Mouse (Mus musculus): Measurements from ENCODE around the gene Rnf207. TPM values are rescaled to one million over a fixed set of nuclear protein-coding genes. Genes with fewer than 3 reads are reported as not detected.

Gene Rnf207
- not detected in 2 replicates for polyA plus RNA-seq (2012; ENCODE audit: insufficient read depth, insufficient read length, low replicate concordance, missing spikeins)

DNA sequence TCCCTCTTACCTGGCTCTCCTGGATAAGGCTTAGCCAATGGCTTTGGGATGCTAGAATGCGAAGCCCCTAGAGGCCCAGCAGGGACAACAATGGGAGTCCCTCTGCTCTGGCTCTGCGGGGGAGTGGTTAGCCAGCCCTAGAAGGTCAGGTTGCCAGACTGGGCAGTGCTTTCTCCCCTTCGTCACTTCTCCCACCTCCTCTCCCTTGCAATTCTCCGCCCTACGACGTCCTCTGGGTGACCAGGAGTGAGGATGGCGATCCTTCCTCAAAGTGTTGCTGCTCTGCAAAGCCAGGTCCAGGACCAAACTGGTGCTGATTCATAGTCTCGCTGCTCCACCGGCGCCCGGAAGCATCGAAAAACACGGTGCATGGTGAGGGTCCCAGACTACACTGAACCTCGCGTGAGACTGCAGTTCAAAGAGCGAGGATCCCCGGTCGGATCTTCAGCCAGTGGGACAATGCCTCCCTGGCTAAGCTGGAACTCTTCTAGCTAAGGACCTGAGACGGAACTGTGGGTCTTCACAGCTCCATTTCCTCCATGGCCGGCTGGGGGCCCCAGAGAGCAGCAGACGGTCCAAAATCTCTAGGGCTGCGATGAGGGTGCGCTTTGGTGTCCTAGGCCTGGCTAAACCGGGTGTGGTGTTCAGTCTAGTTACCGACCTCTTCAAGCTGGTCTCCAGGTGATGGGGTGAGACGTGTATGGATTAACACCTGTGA lies at the start of gene Rnf207:
Gene Rnf207, minus strand, starts transcription at position 477 of the 718 bp plus-strand sequence.
- WGBS: 9% methylated on average over 26 of the region's 26 CpGs
- no peak within 1 kb of the TSS for H3K27ac ChIP-seq (ENCODE audit: insufficient read depth, low read depth, low read length)
- TF ChIP-seq CTCF (IDR thresholded peaks at IDR 0.05; ENCODE audit: insufficient read depth, low read depth, low read length): peak; percentile 64
- TF ChIP-seq POLR2A (IDR thresholded peaks at IDR 0.05; ENCODE audit: insufficient read depth, low read depth, low read length): no peak
- no peak within 1 kb of the TSS for H3K4me3 ChIP-seq (ENCODE audit: insufficient read depth, low read depth, low read length)
- peaks cover 14% of the 10 kb centered on the region for H3K4me1 ChIP-seq (ENCODE audit: control insufficient read depth, insufficient read depth, low read length)

GRCm38 (mm10) chr4:152365228-152365627 lies 46.4 kb upstream of the Rnf207 start:
- H3K4me3 ChIP-seq (ENCODE audit: insufficient read depth, low read depth, low read length): no peak overlapping the region
- H3K4me1 ChIP-seq (ENCODE audit: control insufficient read depth, insufficient read depth, low read length): peaks cover 39% of the 10 kb centered on the region
- TF ChIP-seq POLR2A (IDR thresholded peaks at IDR 0.05; ENCODE audit: insufficient read depth, low read depth, low read length): no peak
- TF ChIP-seq CTCF (IDR thresholded peaks at IDR 0.05; ENCODE audit: insufficient read depth, low read depth, low read length): no peak
- 26% methylated on average over 7 of the region's 7 CpGs for WGBS
- peak overlapping the region; percentile 47; the same call in 1 of the 2 replicates for H3K27ac ChIP-seq (ENCODE audit: insufficient read depth, low read depth, low read length)

GRCm38 (mm10) chr4:152362180-152362579 lies 43.4 kb upstream of the Rnf207 start:
- peaks cover 51% of the 10 kb centered on the region for H3K4me1 ChIP-seq (ENCODE audit: control insufficient read depth, insufficient read depth, low read length)
- TF ChIP-seq CTCF (IDR thresholded peaks at IDR 0.05; ENCODE audit: insufficient read depth, low read depth, low read length) (no peak), POLR2A (IDR thresholded peaks at IDR 0.05; ENCODE audit: insufficient read depth, low read depth, low read length) (no peak)
- no peak overlapping the region for H3K27ac ChIP-seq (ENCODE audit: insufficient read depth, low read depth, low read length)
- 78% methylated on average over 9 of the region's 9 CpGs for WGBS
- H3K4me3 ChIP-seq (ENCODE audit: insufficient read depth, low read depth, low read length): no peak overlapping the region

GRCm38 (mm10) chr4:152360855-152361254 lies 42.1 kb upstream of the Rnf207 start:
- H3K4me1 ChIP-seq (ENCODE audit: control insufficient read depth, insufficient read depth, low read length): peaks cover 47% of the 10 kb centered on the region
- 18% methylated on average over 24 of the region's 24 CpGs for WGBS
- H3K27ac ChIP-seq (ENCODE audit: insufficient read depth, low read depth, low read length): no peak overlapping the region
- H3K4me3 ChIP-seq (ENCODE audit: insufficient read depth, low read depth, low read length): no peak overlapping the region
- TF ChIP-seq CTCF (IDR thresholded peaks at IDR 0.05; ENCODE audit: insufficient read depth, low read depth, low read length) (no peak), POLR2A (IDR thresholded peaks at IDR 0.05; ENCODE audit: insufficient read depth, low read depth, low read length) (no peak)

DNA sequence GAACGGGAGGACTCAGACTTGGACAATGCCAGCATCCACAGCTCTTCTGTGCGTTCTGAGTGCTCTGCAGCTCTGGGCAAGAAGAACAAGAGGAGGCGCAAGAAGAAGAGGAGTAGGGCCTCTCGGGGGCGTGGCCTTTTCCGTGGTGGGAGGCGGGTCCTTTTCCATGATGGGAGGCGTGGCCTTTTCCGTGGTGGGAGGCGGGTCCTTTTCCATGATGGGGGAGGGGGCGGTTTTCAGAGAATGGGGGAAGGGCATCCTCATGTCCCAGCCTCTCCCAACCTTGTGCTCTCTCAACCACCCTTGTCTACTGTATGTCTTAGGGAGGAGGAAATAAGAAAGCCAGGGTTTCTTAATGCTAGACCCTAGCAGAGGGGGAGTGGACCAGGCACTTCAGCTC lies 40.9 kb upstream of the Rnf207 start:
- H3K4me1 ChIP-seq (ENCODE audit: control insufficient read depth, insufficient read depth, low read length): peaks cover 43% of the 10 kb centered on the region
- H3K4me3 ChIP-seq (ENCODE audit: insufficient read depth, low read depth, low read length): no peak overlapping the region
- no peak overlapping the region for H3K27ac ChIP-seq (ENCODE audit: insufficient read depth, low read depth, low read length)
- no peak for TF ChIP-seq POLR2A (IDR thresholded peaks at IDR 0.05; ENCODE audit: insufficient read depth, low read depth, low read length)
- no peak for TF ChIP-seq CTCF (IDR thresholded peaks at IDR 0.05; ENCODE audit: insufficient read depth, low read depth, low read length)
- WGBS: 22% methylated on average over 11 of the region's 11 CpGs

GRCm38 (mm10) chr4:152355672-152356071 lies 36.9 kb upstream of the Rnf207 start:
- Histone ChIP-seq H3K27ac (ENCODE audit: insufficient read depth, low read depth, low read length) (no peak overlapping the region), H3K4me3 (ENCODE audit: insufficient read depth, low read depth, low read length) (no peak overlapping the region), H3K4me1 (ENCODE audit: control insufficient read depth, insufficient read depth, low read length) (peaks cover 58% of the 10 kb centered on the region)
- WGBS: 88% methylated on average over 7 of the region's 7 CpGs
- TF ChIP-seq POLR2A (IDR thresholded peaks at IDR 0.05; ENCODE audit: insufficient read depth, low read depth, low read length) (no peak), CTCF (IDR thresholded peaks at IDR 0.05; ENCODE audit: insufficient read depth, low read depth, low read length) (no peak)

DNA sequence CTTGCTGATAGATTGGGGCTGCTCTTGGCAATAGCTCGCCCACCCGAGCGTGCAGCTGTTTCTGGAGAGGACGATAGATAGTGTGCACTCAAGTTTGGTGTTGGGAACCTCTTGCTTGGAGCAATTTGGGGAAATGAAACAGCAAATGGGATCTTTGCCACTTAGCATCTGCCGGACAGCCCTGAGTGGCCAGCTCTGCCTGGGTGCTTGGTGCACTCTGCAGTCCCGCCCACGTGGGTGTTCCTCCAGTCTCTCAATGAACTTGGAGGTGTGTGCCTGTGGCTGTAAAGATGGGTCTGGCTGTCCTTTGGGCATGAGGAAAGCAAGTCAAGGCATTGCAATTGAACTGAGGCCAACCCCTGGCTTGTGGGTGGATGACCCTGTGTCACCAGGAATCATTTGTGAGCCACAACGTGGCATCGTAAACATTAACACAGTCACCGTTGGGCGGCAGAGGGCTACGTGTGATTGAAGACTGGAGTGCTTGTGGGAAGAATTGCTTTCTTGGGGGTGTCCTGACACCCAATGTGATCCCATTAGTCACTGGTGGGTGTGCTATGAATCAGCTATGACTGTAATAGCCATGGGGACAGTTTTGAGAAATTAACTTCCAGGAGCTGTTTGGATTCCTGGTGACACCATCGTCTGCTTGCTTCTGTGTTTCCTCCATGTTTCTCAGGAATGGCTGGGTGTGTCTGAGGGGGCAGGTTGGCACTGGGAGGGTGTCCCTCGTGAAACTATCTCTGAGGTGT lies 35.3 kb upstream of the Rnf207 start:
- Histone ChIP-seq H3K27ac (ENCODE audit: insufficient read depth, low read depth, low read length) (no peak overlapping the region), H3K4me1 (ENCODE audit: control insufficient read depth, insufficient read depth, low read length) (peaks cover 58% of the 10 kb centered on the region), H3K4me3 (ENCODE audit: insufficient read depth, low read depth, low read length) (no peak overlapping the region)
- TF ChIP-seq POLR2A (IDR thresholded peaks at IDR 0.05; ENCODE audit: insufficient read depth, low read depth, low read length) (no peak), CTCF (IDR thresholded peaks at IDR 0.05; ENCODE audit: insufficient read depth, low read depth, low read length) (no peak)
- 50% methylated on average over 14 of the region's 14 CpGs for WGBS

- 26% methylated on average over 14 of the region's 14 CpGs for WGBS
- 0 out of 2 replicates have a peak overlapping the region, but pooled peaks have one; percentile 74 for H3K27ac ChIP-seq (ENCODE audit: insufficient read depth, low read depth, low read length)
- no peak overlapping the region for H3K4me3 ChIP-seq (ENCODE audit: insufficient read depth, low read depth, low read length)
- H3K4me1 ChIP-seq (ENCODE audit: control insufficient read depth, insufficient read depth, low read length): peaks cover 75% of the 10 kb centered on the region
- no peak for TF ChIP-seq POLR2A (IDR thresholded peaks at IDR 0.05; ENCODE audit: insufficient read depth, low read depth, low read length)
- TF ChIP-seq CTCF (IDR thresholded peaks at IDR 0.05; ENCODE audit: insufficient read depth, low read depth, low read length): no peak
Measured at GRCm38 (mm10) chr4:152351422-152352305, 32.9 kb upstream of the Rnf207 start.
